Mouse (Mus musculus) forebrain, postnatal 0 days (tissue): ENCODE results near the gene Lrrc55. TPM values are rescaled to one million over a fixed set of nuclear protein-coding genes. Genes with fewer than 3 reads are reported as not detected.
"Not testable (repeated sequence)": the region's sequence is repeated elsewhere in the genome, so short reads cannot be mapped to it uniquely, and the experiment has no call there.

Experiments
- ATAC-seq: fragments of 200-750 bp; cut with Nextera tagmentation; 2 replicates; pipeline ENCODE4 v1.8.0; 2017; ENCODE audit warnings: mild to moderate bottlenecking, moderate library complexity
- DNase-seq: peaks from one replicate; pipeline ENCODE4 v3.0.0-alpha.2; 2015
- H3K27ac ChIP-seq: fragments of 300-500 bp; sonication (generic); 2 replicates; pipeline ENCODE4 v1.5.1; 2014; ENCODE audit warnings: low read depth, mild to moderate bottlenecking, antibody characterized with exemption, low read length, moderate library complexity, mixed read lengths
- H3K27me3 ChIP-seq: fragments of 300-500 bp; sonication (generic); 2 replicates; pipeline ENCODE4 v1.6.1; 2014; ENCODE audit warnings: mild to moderate bottlenecking, low read length, mixed read lengths; ENCODE audit not compliant: insufficient read depth
- H3K36me3 ChIP-seq: fragments of 300-500 bp; sonication (generic); 2 replicates; pipeline ENCODE4 v1.6.1; 2014; ENCODE audit warnings: mild to moderate bottlenecking, moderate library complexity; ENCODE audit not compliant: insufficient read depth
- H3K4me1 ChIP-seq: fragments of 300-500 bp; sonication (generic); 2 replicates; pipeline ENCODE4 v1.6.1; 2014; ENCODE audit warnings: antibody characterized with exemption; ENCODE audit not compliant: insufficient read depth
- H3K4me2 ChIP-seq: fragments of 300-500 bp; sonication (generic); 2 replicates; pipeline ENCODE4 v1.6.1; 2014; ENCODE audit warnings: low read depth, mild to moderate bottlenecking, moderate library complexity
- H3K4me3 ChIP-seq: fragments of 300-500 bp; sonication (generic); 2 replicates; pipeline ENCODE4 v1.5.1; 2014; ENCODE audit warnings: low read depth, low read length, mixed read lengths
- H3K9ac ChIP-seq: fragments of 300-500 bp; sonication (generic); 2 replicates; pipeline ENCODE4 v1.6.1; 2014; ENCODE audit warnings: mild to moderate bottlenecking
- H3K9me3 ChIP-seq: fragments of 300-500 bp; sonication (generic); 2 replicates; pipeline ENCODE4 v1.6.1; 2016; ENCODE audit warnings: low read length
- CTCF ChIP-seq: sonication (generic); IDR thresholded peaks from 2 replicates; pipeline ENCODE4 v1.5.1; 2016; ENCODE audit warnings: antibody characterized with exemption, control low read depth, low read depth
- WGBS: fragments of 180-500 bp; shearing (Covaris S2); extraction: QIAGEN DNeasy Blood & Tissue Kit; methylation state at CpG from one replicate; pipeline ENCODE4 v1.1.7; 2014; 5-methylcytosine and 5-hydroxymethylcytosine counted together
- polyA plus RNA-seq: library from polyadenylated mRNA; unstranded; fragments of >200 nt; fragmentation: Nextera tagmentation; extraction: Ambion mirVana; gene quantifications from 2 replicates; pipeline ENCODE4 v1.2.1, GENCODE M21; 2015
- total RNA-seq: library from RNA; depleted of rRNA; stranded (reverse); fragments of >200 nt; gene quantifications from 2 replicates; pipeline ENCODE4 v1.2.3, GENCODE M21; 2014; rRNA removed

Gene Lrrc55
- total RNA-seq (31.5 and 36.7 TPM in 2 replicates), polyA plus RNA-seq (11.2 and 14.6 TPM in 2 replicates)

- no peaks in the 10 kb centered on the region for H3K9me3 ChIP-seq
- peak within 1 kb of the TSS; percentile 60 for H3K4me2 ChIP-seq
- peak within 1 kb of the TSS; percentile 55 for H3K9ac ChIP-seq
- no peak for TF ChIP-seq CTCF
- peak within 1 kb of the TSS; percentile 51 for H3K4me3 ChIP-seq
- H3K27ac ChIP-seq = peak within 1 kb of the TSS; percentile 80
- 87% methylated on average over 1 of the region's 1 CpGs for WGBS
- ATAC-seq (no peak), DNase-seq (no peak)
- no peaks in the 10 kb centered on the region for H3K4me1 ChIP-seq
- H3K27me3 ChIP-seq = no peaks in the 10 kb centered on the region
- H3K36me3 ChIP-seq = 0 out of 2 replicates have a peak, but pooled peaks cover under 1% of the 10 kb centered on the region
Measured at GRCm38 (mm10) chr2:85196901-85197300, at the start of gene Lrrc55. TSS of gene Lrrc55 (minus strand) at chr2:85197197.

GRCm38 (mm10) chr2:85246506-85247082 is 49.6 kb upstream of the Lrrc55 start:
- Histone ChIP-seq H3K9ac (no peak overlapping the region), H3K4me3 (no peak overlapping the region), H3K4me1 (no peaks in the 10 kb centered on the region), H3K27me3 (no peaks in the 10 kb centered on the region), H3K27ac (no peak overlapping the region), H3K36me3 (no peaks in the 10 kb centered on the region), H3K9me3 (no peaks in the 10 kb centered on the region), H3K4me2 (no peak overlapping the region)
- peak; percentile 82 for ATAC-seq
- TF ChIP-seq CTCF = peak; percentile 99
- 3% methylated on average over 4 of the region's 4 CpGs for WGBS
- peak; percentile 88 for DNase-seq

GRCm38 (mm10) chr2:85245737-85246136 is 48.7 kb upstream of the Lrrc55 start:
- no peaks in the 10 kb centered on the region for H3K36me3 ChIP-seq
- H3K9ac ChIP-seq = no peak overlapping the region
- 83% methylated on average over 5 of the region's 5 CpGs for WGBS
- H3K27ac ChIP-seq = no peak overlapping the region
- no peak for TF ChIP-seq CTCF
- no peaks in the 10 kb centered on the region for H3K9me3 ChIP-seq
- DNase-seq (no peak), ATAC-seq (no peak)
- H3K4me1 ChIP-seq = no peaks in the 10 kb centered on the region
- H3K4me3 ChIP-seq = no peak overlapping the region
- no peak overlapping the region for H3K4me2 ChIP-seq
- H3K27me3 ChIP-seq = no peaks in the 10 kb centered on the region

- no peak for TF ChIP-seq CTCF
- no peak overlapping the region for H3K4me3 ChIP-seq
- DNase-seq (no peak), ATAC-seq (peak; percentile 55; the same call in 1 of the 2 replicates)
- no peak overlapping the region for H3K4me2 ChIP-seq
- WGBS = 64% methylated on average over 4 of the region's 4 CpGs
- H3K27me3 ChIP-seq = no peaks in the 10 kb centered on the region
- H3K9ac ChIP-seq = no peak overlapping the region
- no peaks in the 10 kb centered on the region for H3K4me1 ChIP-seq
- no peaks in the 10 kb centered on the region for H3K9me3 ChIP-seq
- no peak overlapping the region for H3K27ac ChIP-seq
- H3K36me3 ChIP-seq = no peaks in the 10 kb centered on the region
Measured at GRCm38 (mm10) chr2:85238068-85238667, 41.2 kb upstream of the Lrrc55 start.

- not testable (repeated sequence) for H3K4me2 ChIP-seq, H3K36me3 ChIP-seq, H3K4me1 ChIP-seq, H3K9ac ChIP-seq, DNase-seq, H3K9me3 ChIP-seq, ATAC-seq, H3K4me3 ChIP-seq, H3K27ac ChIP-seq, H3K27me3 ChIP-seq
- WGBS = 93% methylated on average over 2 of the region's 2 CpGs
Measured at GRCm38 (mm10) chr2:85237231-85237630, 40.2 kb upstream of the Lrrc55 start.

GRCm38 (mm10) chr2:85230771-85231511 is 33.9 kb upstream of the Lrrc55 start:
- no peaks in the 10 kb centered on the region for H3K9me3 ChIP-seq
- H3K27ac ChIP-seq = no peak overlapping the region
- WGBS = 82% methylated on average over 4 of the region's 4 CpGs
- no peak for TF ChIP-seq CTCF
- no peaks in the 10 kb centered on the region for H3K4me1 ChIP-seq
- no peak overlapping the region for H3K4me2 ChIP-seq
- no peaks in the 10 kb centered on the region for H3K36me3 ChIP-seq
- H3K9ac ChIP-seq = no peak overlapping the region
- ATAC-seq (no peak), DNase-seq (no peak)
- H3K27me3 ChIP-seq = no peaks in the 10 kb centered on the region
- no peak overlapping the region for H3K4me3 ChIP-seq

GRCm38 (mm10) chr2:85229606-85230005 is 32.6 kb upstream of the Lrrc55 start:
- H3K36me3 ChIP-seq = no peaks in the 10 kb centered on the region
- 50% methylated on average over 3 of the region's 3 CpGs for WGBS
- H3K4me2 ChIP-seq = no peak overlapping the region
- DNase-seq (no peak), ATAC-seq (peak; percentile 50; the same call in 1 of the 2 replicates)
- H3K9ac ChIP-seq = no peak overlapping the region
- no peak overlapping the region for H3K4me3 ChIP-seq
- no peaks in the 10 kb centered on the region for H3K9me3 ChIP-seq
- H3K4me1 ChIP-seq = no peaks in the 10 kb centered on the region
- no peak overlapping the region for H3K27ac ChIP-seq
- no peak for TF ChIP-seq CTCF
- no peaks in the 10 kb centered on the region for H3K27me3 ChIP-seq
